8 mouse cellular contexts compared by ENCODE assay signal in genomic region chr11:33944067-33944785, GRCm38 (mm10). TPM values are rescaled to one million over a fixed set of nuclear protein-coding genes. Genes with fewer than 3 reads are reported as not detected.
DNase-seq lines count a peak whose midpoint lies in the region; ATAC-seq and TF ChIP-seq lines count a peak whose summit lies in the region.
"Had no signal": no experiment of that assay in that cellular context is flagged by ENCODE, and none has a peak within 500 bp of the region (broad histone marks: within the 10 kb centered on the region; RNA-seq: fewer than 3 reads in every experiment).

No protein-coding gene starts in this region.

- H3K79me2 ChIP-seq in CH12.LX (replicated peaks; ENCODE audit: control insufficient read depth, extremely low read depth, insufficient read depth, poor library complexity, severe bottlenecking), result no peaks in the 10 kb centered on the region

- DNase-seq in kidney, adult 9 months, result peak; percentile 9
- peak; percentile 42 for DNase-seq in A20 (ENCODE audit: low read depth, low spot score)
- peak; percentile 62 for DNase-seq in CH12.LX (ENCODE audit: extremely low read depth)
- DNase-seq in induced T-regulatory cell, adult 2 months (ENCODE audit: low read depth), result peak; percentile 85
- no peak for DNase-seq in left cerebral cortex, postnatal 10 days (ENCODE audit: extremely low spot score in 1 of 2, low spot score in 2 of 2)
- DNase-seq: gastrocnemius, postnatal 25 days had no signal

- TF ChIP-seq POLR2A in CH12.LX (IDR thresholded peaks at IDR 0.05; ENCODE audit: low read depth, low read length), result no peak

- intact Hi-C loops in left cerebral cortex, postnatal 10 days (cut with DNase I), result no loop called here

- no peak overlapping the region for H3K27ac ChIP-seq in kidney, embryonic 16.5 days (ENCODE audit: low read length)
- H3K27ac ChIP-seq in CH12.LX (ENCODE audit: insufficient read depth, low read depth), result no peak overlapping the region

- peak; percentile 22 for TF ChIP-seq RAD21 in CH12.LX (IDR thresholded peaks at IDR 0.05; ENCODE audit: low read depth, low read length)

- H3K36me3 ChIP-seq in kidney, embryonic 16.5 days (ENCODE audit: insufficient read depth, low read length), result no peaks in the 10 kb centered on the region
- H3K36me3 ChIP-seq in CH12.LX (replicated peaks in 1 of 2; ENCODE audit: control insufficient read depth in 1 of 2, insufficient read depth in 1 of 2, low read length in 1 of 2), result no peaks in the 10 kb centered on the region

- H3K27me3 ChIP-seq in kidney, embryonic 16.5 days (ENCODE audit: insufficient read depth, low read length), result no peaks in the 10 kb centered on the region
- no peaks in the 10 kb centered on the region for H3K27me3 ChIP-seq in CH12.LX (replicated peaks)

- TF ChIP-seq CTCF in CH12.LX (conservative IDR thresholded peaks at IDR 0.05 in 1 of 2, IDR thresholded peaks at IDR 0.05 in 1 of 2; ENCODE audit: low read depth in 2 of 2, low read length in 2 of 2), result peak; percentile 46 to 69

- no peaks in the 10 kb centered on the region for H3K9me3 ChIP-seq in kidney, embryonic 16.5 days (ENCODE audit: low read length)
- no peaks in the 10 kb centered on the region for H3K9me3 ChIP-seq in CH12.LX (replicated peaks; ENCODE audit: low read length)

- ATAC-seq in kidney, embryonic 16.5 days (ENCODE audit: low FRiP score, low TSS enrichment), result no peak
- ATAC-seq in frontal cortex, adult (ENCODE audit: low TSS enrichment), result no peak

- WGBS in kidney, embryonic 16.5 days, result 65% methylated on average over 4 of the region's 4 CpGs

- TF ChIP-seq EP300 in CH12.LX (IDR thresholded peaks at IDR 0.05; ENCODE audit: low read length), result no peak

- dilution Hi-C loops in CH12.LX (cut with MboI; ENCODE audit: extremely low pct_ligation_motif_present, extremely low pct_unique_long_range_greater_than_20kb, low sequenced_read_pairs), result no loop called here

- in situ Hi-C loops in CH12.LX (cut with MboI; ENCODE audit: low pct_ligation_motif_present, low pct_unique_long_range_greater_than_20kb, low sequenced_read_pairs), result no loop called here

- H3K4me1 ChIP-seq in kidney, embryonic 16.5 days (ENCODE audit: insufficient read depth, low read length), result no peaks in the 10 kb centered on the region
- 0 out of 4 replicates have a peak, but pooled peaks cover 3 to 4% of the 10 kb centered on the region in 2 experiments for H3K4me1 ChIP-seq in CH12.LX (ENCODE audit: control insufficient read depth in 1 of 2, insufficient read depth in 2 of 2)

- no peak overlapping the region for H3K4me2 ChIP-seq in kidney, embryonic 16.5 days (replicated peaks; ENCODE audit: low read depth, low read length)
- H3K4me2 ChIP-seq in CH12.LX (ENCODE audit: insufficient read depth, low read depth, poor library complexity, severe bottlenecking), result no peak overlapping the region

- no peak overlapping the region for H3K4me3 ChIP-seq in kidney, embryonic 16.5 days (ENCODE audit: low read length)
- H3K4me3 ChIP-seq in CH12.LX (replicated peaks in 1 of 3; ENCODE audit: low read depth in 2 of 3, low read length in 2 of 3, poor library complexity in 1 of 3), result no peak overlapping the region

- no peak overlapping the region for H3K9ac ChIP-seq in kidney, embryonic 16.5 days (replicated peaks; ENCODE audit: low read length)
- no peak overlapping the region for H3K9ac ChIP-seq in CH12.LX (ENCODE audit: insufficient read depth, low read depth)

TF ChIP-seq in CH12.LX, 34 proteins besides CTCF, POLR2A, EP300 and RAD21:
- no peak for TF ChIP-seq USF2 (conservative IDR thresholded peaks at IDR 0.05; ENCODE audit: low read depth, low read length)
- TF ChIP-seq PAX5 (IDR thresholded peaks at IDR 0.05; ENCODE audit: low read length), result no peak
- TF ChIP-seq NRF1 (IDR thresholded peaks at IDR 0.05; ENCODE audit: low read depth, low read length), result no peak
- TF ChIP-seq NELFE (IDR thresholded peaks at IDR 0.05; ENCODE audit: low read depth, low read length), result no peak
- no peak for TF ChIP-seq ZC3H11A (IDR thresholded peaks at IDR 0.05; ENCODE audit: low read depth, low read length)
- no peak for TF ChIP-seq ETS1 (conservative IDR thresholded peaks at IDR 0.05; ENCODE audit: low read depth, low read length)
- TF ChIP-seq SMC3 (IDR thresholded peaks at IDR 0.05; ENCODE audit: low read depth, low read length), result peak; percentile 57
- TF ChIP-seq KAT2A (IDR thresholded peaks at IDR 0.05; ENCODE audit: insufficient replicate concordance, low read length), result no peak

RNA-seq across cellular contexts. Expression of gene Kcnmb1, which starts 18.6 kb away (rescaled TPM):
- polyA plus RNA-seq in kidney, embryonic 16.5 days (2015; fragmentation: Nextera tagmentation; extraction: Ambion mirVana), result 0.72 and 0.76 TPM in 2 replicates
- total RNA-seq in CH12.LX (2012; rRNA removed), result 0.04 TPM in 1 of 2 replicates, not detected in the other
- 0.09 TPM in 1 of 2 replicates, not detected in the other for total RNA-seq in CH12.LX (2014; rRNA removed)
- polyA plus RNA-seq in CH12.LX (2012; ENCODE audit: insufficient read length, low read depth), result 0.33 and 0.49 TPM in 2 replicates
- under 1 TPM; 0.28 to 0.32 TPM for total RNA-seq in left cerebral cortex, postnatal 10 days (2021)

RNA-seq across cellular contexts. Expression of gene Kcnip1, which starts 48.7 kb away (rescaled TPM):
- 1.1 and 1.3 TPM in 2 replicates for polyA plus RNA-seq in kidney, embryonic 16.5 days (2015; fragmentation: Nextera tagmentation; extraction: Ambion mirVana)
- total RNA-seq in CH12.LX (2012; rRNA removed) (0.04 TPM in 2 replicates), CH12.LX (2014; rRNA removed) (0.14 TPM in 1 of 2 replicates, not detected in the other)
- 0.17 TPM in 1 of 2 replicates, not detected in the other for polyA plus RNA-seq in CH12.LX (2012; ENCODE audit: insufficient read length, low read depth)
- 10 to 100 TPM; 43.7 to 45.5 TPM for total RNA-seq in left cerebral cortex, postnatal 10 days (2021)
- total RNA-seq: gastrocnemius, postnatal 25 days had no signal

Comparison
In these comparisons a context has a peak if more than half of its experiments do, and no peak if none do; other contexts are left out.
1. DNase-seq: peak in kidney, adult 9 months (single experiment), A20 (single experiment), CH12.LX (single experiment) and induced T-regulatory cell, adult 2 months (single experiment); none in left cerebral cortex, postnatal 10 days (0 of 2).
2. RNA of gene Kcnip1, which starts 48.7 kb away (total RNA-seq): 43.7 to 45.5 TPM in left cerebral cortex, postnatal 10 days; 0.04 to 0.14 TPM in CH12.LX; every median in the first group is over 10 times any median in the second.